Mouse (Mus musculus): ENCODE measurements around the gene Plekho2.

Gene Plekho2

DNA sequence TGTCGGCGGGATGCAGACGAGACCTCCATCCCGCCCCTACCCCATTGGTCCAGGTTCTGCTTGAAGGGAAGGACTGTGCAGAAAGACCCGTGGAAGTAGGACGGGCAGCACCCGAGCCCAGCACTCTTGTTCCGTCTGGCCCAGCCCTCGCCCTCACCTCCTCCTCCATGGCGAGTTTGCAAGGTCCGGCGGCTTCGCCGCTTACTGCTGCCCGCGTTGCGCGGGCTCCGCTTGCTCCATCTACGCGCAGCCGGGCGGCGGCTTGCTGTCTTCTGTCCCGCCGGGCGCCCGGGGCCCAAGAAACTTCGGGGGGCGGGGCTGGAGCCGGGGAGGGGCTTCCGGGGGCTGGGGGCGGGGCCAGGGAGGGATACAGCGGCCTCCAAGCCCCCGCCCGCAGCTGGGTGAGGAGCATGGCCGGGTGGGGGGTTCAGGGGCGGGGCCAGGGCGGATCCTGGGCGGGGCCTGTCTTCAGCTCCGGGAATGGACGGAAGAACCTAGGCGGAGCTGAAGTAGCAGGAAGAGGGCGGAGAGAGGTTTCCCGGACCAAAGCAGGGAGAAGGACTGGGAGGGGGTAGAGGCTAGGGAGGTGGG lies at the start of gene Plekho2:
Gene Plekho2 (minus strand): TSS at position 260 of the 591 bp plus-strand sequence.
- DNase-seq (ENCODE audit: low spot score in 2 of 2) = peak; percentile 77 to 89

DNA sequence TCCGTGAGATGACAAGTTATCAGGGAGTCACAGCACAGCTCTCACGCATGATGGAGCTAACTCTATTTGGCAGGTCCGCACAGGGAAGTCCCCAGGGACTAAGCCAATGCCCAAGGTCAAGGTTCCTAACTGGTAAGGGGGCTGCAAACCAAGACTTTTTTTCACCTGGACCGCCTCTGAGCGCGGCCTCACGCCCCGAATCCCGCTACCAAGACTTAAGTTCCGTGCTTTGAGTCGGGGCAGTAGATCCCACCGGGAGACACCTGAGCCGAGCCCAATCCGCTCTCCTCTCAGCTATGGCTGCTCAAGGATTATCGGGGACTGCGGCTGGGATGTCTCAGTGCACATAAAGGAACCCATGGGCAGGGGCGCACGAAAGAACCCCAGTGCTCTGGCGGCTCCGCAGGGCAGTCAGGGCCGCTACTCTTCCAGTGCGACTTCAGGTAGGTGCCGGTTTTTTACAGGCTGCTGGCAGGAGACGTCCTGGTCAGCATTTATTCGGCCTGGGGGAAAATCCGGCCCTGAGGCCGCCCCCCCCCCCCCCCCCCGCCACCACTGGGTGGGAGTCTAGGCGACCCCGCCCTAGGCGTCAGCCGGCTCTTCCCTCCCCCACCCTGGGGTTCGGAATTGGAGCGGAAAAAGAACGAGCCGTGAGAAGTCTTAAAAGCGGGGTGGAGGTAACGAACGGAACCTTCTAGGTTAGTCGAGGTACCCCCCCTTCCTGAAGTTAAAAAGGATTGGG lies 49.4 kb upstream of the Plekho2 start, which contains the start of gene Rbpms2:
Gene Rbpms2 (plus strand): TSS at position 624 of the 742 bp plus-strand sequence.
- peak in 1 of 2 experiments; percentile 14 for DNase-seq (ENCODE audit: low spot score in 2 of 2)

DNA sequence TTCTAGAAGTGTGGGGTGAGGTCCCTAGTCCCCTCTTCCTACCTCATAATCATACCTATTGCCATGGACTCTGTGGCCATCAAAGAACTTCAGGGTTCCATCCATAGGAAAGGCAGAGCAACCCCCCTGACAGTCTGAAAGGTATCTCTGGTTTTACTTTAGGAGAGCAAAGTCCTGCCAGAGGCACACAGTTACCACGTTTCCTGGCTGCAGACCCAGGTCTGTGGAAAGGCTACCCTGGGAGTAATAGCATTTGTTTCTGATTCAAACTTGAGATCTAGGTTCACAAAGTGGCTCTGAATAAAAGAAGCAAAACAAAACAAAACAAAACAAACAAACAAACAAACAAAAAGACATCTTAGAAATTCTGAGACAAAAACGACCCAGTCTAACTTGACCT lies 44.4 kb upstream of the Plekho2 start:
- no peak for DNase-seq (ENCODE audit: low spot score in 2 of 2)

DNA sequence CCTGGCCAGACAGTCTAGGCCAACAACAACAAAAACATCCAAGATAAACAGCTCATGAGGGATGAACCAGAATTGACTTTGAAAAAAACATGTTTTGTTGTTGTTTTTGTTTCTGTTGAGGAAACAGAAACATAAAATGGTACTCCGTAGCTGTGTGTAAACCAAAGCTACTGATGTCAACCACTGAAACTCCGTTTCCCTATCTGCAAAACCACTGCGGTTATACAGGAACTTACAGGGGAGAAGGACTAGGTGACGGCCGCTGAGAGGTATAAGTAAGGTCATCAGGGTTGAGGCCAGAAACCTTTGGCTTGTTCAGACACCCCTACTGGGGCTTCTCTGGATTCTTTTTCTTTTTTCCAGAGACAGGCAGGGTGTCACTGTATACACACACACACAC lies 43.0 kb upstream of the Plekho2 start:
- no peak for DNase-seq (ENCODE audit: low spot score in 2 of 2)

DNA sequence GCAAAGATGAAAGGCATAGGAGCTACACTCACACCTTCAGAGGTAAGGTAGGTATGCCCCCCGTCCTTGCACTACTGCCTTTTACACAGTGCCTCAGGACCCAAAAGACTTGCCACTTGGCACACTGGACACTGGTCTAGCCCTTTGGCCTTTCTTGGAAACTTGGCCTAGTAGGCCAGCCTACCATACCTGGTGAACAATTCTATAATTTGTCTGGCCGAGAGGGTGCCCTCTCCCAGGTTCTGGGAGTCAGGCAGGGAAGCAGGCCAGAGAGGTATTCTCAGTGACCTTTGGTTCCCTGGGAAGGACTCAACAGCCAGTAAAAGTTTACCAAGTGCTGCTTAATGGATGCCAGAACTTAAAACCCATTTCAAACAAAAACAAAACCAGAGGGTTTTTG lies 41.8 kb upstream of the Plekho2 start:
- DNase-seq (ENCODE audit: low spot score in 2 of 2) = no peak

DNA sequence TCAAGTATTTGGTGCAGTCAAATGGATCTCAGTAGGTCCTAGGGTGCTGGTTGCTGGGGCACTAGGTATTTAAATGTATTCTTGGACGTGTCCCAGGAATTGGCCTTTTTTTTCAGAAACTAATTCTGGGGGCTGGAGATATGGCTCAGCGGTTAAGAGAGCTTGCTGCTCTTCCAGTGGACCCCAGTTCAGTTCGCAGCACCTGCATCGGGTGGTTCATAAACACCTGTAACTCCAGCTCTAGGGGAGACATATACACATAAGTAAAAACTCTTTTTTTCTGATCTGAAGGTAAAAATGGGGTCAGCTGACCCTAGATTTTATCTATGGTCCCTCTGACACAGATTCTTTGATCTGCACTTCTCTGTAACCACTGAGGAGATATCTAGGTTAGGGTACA lies 41.4 kb upstream of the Plekho2 start:
- no peak for DNase-seq (ENCODE audit: low spot score in 2 of 2)

DNA sequence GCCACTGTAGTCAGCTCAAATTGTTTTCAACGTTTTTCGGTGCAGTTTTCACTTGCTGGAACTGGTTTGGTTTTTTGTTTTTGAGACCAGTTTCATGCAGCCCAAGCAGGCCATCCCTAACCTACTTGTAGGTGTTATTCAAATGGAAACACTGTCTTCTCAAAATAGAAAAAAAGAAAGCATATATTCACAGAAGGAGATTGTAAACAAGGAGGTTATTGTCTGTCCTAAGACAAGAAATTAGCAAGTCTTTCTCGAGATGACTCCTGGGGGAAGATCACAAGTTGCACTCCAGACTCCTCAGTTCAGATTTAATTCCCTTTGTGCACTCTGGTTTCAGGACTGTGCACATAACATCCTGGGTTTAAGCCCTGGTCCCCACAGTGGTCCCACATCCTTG lies 39.5 kb upstream of the Plekho2 start:
- no peak for DNase-seq (ENCODE audit: low spot score in 2 of 2)

DNA sequence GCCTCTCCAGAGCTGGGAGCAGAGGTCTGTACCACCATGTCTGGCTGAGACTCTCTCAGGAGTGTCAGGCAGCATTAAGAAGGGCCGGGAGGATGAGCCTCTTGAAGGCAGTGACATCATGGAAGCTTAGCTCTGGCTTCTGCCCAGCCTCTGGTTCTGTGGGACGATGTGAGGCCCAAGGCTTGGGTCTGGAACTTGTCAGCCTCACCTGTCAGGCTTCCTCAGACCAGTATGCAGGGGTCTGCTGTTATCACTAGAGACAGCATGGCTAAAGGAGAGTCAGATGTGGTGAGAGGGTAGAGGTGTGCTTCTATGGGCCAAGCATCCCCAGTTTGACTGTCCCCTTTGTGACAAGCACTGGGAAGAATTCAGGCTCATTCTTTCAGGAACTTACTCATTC lies 33.3 kb upstream of the Plekho2 start:
- DNase-seq (ENCODE audit: low spot score in 2 of 2) = no peak

DNA sequence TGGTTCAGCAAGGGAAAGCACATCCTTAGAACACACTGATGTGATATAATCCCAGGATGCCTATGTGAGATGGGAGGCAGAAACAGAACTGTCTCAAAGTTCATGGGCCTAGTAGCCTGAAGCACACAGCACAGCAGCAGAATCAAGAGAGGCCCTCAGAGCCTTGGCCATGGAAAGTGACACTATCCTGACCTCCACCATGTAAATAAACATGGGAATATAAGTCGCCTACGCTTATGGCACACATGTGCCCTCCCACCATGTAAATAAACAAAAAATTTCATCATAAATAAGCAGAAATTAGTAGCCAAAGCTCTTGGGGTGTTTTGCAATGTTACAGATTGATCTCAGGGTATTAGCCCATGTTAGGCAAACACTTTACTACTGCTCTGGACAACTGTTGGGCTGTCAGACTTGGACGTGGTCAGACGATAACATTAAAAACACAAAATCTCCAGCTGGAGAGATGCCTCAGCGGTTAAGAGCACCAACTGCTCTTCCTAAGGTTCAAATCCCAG lies 32.2 kb upstream of the Plekho2 start:
- no peak for DNase-seq (ENCODE audit: low spot score in 2 of 2)

DNA sequence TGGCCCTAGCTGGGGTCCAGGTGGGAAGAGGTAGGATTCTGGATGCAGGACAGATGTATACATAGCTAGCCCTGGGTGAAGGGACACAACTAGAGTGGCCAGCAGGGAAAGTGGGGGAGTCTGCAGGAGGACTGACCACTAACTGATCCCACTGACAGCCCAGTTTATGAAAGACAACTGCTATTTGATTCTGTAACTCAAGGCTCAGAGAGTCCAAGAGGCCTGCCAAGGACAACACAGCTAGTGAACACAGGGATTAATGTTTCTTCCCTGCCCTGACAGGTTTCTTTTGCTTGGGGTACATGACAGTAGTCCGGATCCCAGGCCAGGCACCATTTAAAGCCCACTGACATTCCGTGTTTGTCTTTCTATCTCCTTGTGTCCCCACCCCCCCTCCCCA lies 27.3 kb upstream of the Plekho2 start:
- no peak for DNase-seq (ENCODE audit: low spot score in 2 of 2)

DNA sequence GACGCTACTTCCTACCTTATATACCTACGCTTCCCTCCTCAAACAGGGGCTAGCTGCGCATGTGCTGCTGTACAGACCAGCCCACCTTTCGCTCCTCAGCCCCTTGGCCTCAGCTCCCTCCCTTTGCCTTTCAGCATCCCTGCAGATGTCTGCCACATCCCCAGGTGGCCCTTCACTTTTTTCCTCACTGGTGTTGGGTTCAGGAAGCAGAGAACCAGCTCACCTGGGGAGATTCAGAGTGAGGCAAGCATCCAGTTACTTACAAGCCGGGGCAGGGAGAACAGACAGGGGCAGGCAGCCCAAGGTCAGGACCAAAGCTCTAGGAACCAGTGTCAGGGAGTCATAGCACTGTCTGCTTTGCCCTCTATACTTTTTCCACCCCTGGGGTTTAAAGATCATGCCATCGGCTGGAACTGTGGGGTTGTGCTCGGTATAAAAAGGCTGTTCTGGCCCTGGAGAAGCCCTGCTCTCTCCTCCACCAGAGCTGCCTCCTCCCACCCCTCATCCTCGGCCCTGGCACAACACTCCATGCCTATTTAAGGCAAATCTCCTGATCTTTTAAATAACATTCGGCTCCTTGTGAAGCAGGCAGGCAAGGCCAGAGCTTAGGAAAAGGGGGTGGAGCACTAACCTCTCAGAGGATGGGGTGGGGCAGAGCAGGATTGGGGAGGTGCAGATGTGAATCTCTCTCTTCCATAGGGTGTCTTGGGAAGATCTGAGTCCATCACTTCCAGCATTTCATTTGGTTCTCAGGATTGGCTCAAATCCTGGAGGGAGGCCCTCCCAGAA lies 26.7 kb upstream of the Plekho2 start:
- no peak for DNase-seq (ENCODE audit: low spot score in 2 of 2)

DNA sequence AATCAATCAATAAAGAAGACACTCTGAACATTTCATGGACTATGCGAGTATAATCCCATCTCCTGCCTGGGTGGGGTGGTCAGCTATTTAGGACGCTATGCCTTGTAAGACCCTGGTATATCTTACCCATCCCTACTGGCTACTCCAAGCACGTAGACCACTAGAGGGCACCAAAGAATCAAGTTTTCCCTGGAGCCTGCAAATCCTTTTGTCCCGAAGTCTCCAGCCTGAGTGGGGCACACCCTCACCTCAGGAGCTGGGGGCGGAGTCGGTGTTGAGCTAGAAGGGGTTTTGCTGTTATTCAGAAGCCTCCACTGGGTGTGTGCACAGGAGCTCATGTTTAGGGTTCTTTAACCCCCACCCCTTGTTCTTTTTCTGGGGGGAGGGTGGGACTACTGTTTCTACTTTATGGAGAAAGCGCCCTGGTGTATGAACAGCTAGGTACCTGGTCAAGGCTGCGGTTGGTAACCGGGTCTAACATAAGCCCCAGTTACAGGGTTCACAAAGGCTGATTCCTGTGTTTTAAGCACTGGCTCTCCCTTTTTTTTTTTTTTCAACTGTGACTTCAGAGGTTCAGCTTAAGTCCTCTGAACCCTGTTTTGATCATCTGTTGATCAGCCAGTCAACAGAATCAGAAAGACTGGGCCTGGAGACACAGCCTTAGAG lies 25.8 kb upstream of the Plekho2 start:
- DNase-seq (ENCODE audit: low spot score in 2 of 2) = peak; percentile 42 to 44

DNA sequence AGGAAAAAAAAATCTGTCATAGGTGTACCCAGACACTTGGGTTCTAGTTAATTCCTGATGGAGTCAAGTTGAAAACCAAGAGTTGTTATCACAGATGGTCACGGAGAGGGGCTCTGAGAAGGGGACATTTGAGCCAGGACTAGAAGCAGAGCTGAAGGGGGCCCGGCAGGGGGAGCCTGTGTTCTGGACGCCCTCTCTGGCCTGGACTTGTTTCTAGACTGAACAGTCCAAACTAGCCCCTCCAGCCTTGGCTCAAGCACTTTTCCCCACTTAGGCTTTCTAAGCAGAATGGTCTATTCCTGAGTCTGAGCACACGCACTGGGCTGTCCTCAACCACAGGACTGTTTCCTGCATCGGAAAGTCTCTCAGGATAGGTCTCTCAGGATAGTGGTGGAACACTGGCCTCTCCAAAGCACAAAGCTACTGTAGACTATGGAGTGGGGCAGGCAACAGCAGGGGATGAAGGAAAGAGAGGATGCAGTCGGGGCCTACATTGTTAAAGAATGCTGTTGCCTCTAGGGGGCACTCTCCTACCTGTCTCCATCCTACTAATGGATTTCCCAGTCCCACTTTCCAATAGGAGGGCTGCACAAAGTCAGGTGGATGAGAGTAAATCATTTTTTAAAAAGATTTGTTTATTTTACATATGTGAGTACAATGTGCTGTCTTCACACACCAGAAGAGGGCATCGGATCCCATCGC lies 23.7 kb upstream of the Plekho2 start:
- no peak for DNase-seq (ENCODE audit: low spot score in 2 of 2)

DNA sequence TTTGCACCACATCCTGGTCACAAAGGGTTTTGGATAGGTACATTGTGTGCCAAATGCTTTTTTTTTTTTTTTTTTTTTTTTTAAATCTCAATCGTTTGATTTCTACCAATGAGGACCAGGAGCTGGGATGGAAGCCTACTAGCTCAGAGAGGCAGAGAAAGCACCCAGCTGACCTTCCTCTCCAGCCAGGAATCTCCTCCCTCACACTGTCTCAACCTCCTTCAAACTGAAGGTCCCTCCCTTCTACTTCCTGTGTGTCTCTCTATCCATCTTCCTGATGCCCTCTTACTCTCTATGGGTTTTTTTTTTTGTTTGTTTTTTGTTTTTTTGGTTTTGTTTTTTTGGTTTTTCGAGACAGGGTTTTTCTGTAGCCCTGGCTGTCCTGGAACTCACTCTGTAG lies 21.1 kb upstream of the Plekho2 start:
- no peak for DNase-seq (ENCODE audit: low spot score in 2 of 2)

DNA sequence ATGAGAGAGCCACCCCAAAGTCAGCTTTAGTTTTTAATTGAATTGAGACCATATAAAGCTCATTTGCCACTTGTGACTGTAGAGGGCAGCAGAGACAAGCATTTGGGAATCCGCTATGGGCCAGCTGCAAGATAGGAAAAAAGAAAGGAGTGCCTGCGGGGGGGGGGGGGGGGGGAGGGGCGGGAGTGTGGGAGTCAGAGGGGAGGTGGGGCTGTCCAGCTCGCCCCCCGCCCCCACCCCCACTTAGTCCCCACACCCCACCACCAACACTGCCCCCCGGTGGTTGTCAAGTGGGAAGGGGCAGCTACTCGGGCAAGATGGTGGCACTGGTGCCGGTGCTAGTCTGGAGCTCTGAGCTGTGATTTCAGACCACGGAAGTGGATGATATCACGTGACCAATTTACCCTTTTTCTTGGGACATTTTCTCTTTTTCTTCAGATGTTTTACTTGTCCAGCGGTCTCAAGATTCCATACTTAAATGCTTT lies 19.0 kb upstream of the Plekho2 start:
- no peak for DNase-seq (ENCODE audit: low spot score in 2 of 2)

DNA sequence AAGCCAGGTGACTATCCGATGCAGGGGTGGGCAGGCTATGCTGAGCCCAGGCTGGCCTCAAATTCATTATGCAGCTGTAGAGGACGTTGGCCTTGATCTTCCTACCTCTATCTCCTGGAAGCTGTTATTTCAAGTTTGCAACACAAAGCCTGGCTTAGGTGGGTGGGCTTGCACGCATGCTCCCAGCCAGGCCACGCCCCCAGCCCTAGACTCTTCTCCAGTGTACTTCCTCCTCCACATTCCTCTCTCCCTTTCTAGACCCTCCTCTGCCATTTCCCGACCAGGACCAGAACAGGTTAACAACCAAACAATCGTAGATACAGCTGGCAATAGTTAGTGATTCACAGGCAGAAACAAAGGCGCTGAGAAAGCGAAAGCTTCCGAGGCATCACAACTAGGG lies 13.8 kb upstream of the Plekho2 start:
- no peak for DNase-seq (ENCODE audit: low spot score in 2 of 2)

DNA sequence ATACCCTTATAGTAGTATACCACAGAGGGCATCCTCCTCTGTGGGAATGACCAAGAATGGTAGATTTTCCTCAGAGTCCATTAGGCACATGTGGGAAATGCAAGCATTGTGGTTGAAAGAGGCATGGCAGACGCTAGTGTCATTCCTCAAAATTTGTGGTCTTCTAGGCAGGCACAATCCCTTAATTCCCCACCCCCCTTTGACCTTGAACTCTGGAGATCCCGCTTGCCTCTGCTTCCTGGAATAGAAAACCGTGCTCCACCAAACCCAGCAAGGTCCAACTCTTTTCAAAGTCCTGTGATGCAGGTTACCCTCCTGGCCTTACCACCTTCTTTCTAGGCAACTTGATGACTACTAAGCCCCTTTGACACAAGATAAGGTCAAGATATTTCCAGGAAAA lies 12.9 kb upstream of the Plekho2 start:
- no peak for DNase-seq (ENCODE audit: low spot score in 2 of 2)

DNA sequence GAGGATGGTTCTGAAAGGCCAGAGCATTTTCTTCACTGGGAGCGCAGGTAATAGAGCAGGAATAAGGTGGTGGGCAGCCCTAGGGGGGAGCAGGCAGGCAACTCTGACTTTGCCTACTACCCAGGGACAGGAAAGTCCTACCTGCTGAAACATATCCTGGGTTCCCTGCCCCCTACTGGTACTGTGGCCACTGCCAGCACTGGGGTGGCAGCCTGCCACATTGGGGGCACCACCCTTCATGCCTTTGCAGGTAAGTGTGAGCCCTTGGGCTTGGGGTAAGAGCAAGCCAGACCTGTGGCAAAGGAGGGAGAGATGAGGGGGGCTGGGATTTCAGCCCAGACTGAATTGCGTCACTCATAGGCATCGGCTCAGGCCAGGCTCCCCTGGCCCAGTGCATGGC lies 9.3 kb upstream of the Plekho2 start:
- DNase-seq (ENCODE audit: low spot score in 2 of 2) = no peak

DNA sequence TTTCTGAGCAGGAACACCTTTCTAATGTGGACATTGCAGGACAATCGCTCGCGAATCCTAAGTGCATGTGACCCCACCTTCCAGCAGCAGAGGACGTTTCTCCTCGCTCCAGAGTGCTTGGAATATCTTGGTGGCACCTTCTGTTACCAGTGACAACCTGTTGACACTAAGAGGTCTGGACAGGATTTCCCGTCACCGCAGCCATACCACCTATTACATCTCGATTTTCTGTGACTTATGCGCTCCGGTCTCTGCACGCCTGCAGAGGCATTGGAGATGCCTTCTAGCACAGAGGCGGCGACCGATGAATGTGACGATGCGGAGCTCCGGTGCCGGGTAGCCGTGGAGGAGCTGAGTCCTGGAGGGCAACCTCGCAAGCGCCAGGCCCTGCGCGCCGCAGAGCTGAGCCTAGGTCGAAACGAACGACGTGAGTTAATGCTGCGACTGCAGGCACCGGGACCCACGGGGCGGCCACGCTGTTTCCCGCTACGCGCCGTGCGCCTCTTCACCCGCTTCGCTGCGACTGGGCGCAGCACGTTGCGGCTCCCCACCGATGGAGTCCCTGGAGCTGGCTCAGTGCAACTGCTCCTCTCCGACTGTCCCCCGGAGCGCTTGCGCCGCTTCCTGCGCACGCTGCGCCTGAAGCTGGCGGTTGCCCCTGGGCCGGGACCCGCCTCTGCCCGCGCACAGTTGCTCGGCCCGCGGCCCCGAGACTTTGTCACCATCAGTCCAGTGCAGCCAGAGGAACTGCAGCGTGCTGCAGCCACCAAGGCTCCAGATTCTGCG lies 7.9 kb upstream of the Plekho2 start:
- no peak for DNase-seq (ENCODE audit: low spot score in 2 of 2)

DNA sequence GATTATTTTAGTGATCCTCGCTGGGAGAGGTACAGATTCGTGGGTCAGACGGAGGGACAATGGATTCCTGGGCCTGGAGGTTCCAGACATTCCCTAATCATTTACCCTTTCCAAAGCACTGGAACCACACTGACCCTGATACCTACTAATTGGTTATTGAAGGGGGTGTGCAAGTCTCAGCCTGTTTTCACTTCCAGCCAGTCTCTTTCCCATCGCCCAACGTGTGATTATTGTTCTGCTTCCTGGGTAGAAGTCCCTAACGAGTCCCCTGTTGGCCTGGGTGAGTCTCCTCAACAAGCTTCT lies 7.4 kb upstream of the Plekho2 start:
- no peak for DNase-seq (ENCODE audit: low spot score in 2 of 2)

Data from urinary bladder, adult 18-20 months (tissue).